Mouse (Mus musculus) retina, embryonic 14.5 days (tissue): Measurements from ENCODE around the gene Jdp2.

ENCODE experiments used
- DNase-seq: peaks from one replicate; pipeline ENCODE4 v3.0.0-alpha.2; 2015; ENCODE audit warnings: low spot score

The Jdp2 gene

DNA sequence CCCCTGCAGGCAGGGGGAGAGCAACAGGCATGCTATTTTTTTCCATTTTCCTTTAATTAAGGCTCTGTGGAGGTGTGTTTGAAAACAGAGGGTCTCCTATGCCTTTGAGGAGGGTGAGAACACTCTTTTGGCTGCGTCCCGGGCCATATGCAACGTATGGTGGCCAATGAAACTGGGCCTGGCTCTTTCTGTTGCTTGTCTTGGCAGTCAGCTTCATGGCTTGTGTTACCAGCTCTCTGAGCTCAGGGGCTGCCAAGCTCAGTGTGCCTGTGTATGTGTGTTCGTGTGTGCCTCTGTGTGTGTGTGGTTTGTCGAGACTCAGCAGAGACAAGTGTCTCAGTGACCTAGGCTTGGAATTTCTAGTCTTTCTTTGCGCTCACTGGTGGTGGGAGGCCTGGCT lies 2.7 kb downstream of the Jdp2 start:
- DNase-seq = no peak

DNA sequence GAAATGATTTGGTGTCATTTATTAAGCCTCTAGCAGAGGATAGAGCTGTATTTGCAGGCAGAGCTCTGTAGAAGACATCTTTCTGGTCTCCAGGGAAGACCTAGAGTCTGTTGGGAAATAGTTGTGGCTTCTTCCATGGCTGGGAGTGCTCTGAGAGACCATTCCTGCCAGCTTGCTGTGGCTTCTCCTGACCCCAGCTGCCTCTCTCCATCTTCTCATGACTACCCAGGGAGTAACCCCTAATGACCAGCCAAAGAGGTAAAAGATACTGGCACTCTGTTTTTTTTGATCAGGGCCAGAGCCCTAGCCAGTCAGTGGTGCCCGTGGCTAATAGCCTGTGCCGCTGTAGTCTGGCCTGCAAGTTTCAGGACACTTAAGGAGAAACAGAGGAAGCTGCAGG lies 3.3 kb downstream of the Jdp2 start:
- DNase-seq = no peak

DNA sequence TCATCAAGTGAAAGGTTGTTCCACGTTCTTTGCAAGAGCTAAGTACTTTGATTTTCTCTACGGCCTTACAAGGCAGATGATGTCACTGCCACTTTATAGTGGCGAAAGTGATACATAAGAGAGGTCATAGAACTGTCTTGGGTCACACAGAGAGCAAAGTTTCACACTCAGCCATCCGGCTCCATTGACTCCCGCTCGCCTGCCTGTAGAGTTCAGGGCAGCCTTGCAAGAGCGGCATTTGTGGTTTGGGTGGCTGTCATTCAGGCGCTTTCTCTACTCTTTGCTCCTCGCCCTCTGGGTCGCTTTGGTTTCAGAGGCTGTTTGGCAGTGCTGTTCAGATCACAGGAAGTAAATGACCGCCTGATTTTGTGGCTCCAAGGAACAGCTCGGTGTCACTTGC lies 4.0 kb downstream of the Jdp2 start:
- no peak for DNase-seq

DNA sequence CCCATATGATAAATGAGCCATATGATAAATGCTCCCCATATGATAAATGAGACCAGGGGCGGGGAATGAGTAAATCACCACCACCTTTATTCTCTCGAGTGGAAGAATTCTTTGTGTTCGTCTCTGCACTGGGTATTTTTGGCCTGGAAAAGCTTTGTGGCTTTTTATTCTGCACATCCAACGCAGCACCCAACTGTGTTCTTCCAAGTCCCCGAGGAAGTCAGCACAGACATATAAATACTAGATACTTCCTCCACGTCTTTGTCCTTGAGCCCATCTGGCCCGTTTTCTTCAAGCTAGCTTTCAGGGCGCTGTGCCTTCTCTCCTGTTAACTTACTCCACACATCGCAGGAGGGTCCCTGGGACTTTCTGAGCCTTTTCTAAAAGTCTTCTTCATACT lies 4.9 kb downstream of the Jdp2 start:
- DNase-seq = no peak

DNA sequence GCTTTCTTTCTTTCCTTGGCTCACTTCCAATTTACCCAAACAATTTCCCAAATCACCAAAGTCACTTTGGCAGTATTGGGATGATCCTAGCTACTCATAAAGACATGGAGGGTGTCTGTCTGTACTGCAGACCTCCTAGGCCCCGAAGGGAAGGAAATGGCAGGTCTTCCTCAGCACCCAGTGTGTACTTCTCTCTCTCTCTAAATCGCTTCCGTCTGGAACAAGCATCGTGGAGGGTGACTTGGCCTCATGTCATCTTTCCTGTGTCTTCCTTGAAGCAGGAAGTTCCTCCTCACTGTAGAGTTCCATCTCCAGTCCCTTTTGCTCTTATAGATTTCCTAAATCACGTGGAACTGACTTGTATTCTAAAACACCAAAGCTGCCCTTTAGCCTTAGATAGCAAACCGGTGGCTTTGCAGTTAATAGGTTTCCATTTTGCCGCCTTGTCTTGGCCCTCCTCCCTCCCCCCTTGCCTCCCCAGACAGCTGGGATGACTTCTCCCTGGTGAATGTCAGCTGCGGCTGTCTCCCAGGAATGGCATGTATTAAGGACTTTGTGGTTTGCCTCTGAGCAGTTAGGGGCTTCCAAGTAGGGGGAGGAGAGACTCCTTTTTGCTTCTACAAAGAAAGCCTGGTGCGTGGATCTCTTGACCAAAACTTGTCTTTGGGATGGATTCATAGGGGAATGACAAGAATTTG lies 5.6 kb downstream of the Jdp2 start:
- DNase-seq = no peak

DNA sequence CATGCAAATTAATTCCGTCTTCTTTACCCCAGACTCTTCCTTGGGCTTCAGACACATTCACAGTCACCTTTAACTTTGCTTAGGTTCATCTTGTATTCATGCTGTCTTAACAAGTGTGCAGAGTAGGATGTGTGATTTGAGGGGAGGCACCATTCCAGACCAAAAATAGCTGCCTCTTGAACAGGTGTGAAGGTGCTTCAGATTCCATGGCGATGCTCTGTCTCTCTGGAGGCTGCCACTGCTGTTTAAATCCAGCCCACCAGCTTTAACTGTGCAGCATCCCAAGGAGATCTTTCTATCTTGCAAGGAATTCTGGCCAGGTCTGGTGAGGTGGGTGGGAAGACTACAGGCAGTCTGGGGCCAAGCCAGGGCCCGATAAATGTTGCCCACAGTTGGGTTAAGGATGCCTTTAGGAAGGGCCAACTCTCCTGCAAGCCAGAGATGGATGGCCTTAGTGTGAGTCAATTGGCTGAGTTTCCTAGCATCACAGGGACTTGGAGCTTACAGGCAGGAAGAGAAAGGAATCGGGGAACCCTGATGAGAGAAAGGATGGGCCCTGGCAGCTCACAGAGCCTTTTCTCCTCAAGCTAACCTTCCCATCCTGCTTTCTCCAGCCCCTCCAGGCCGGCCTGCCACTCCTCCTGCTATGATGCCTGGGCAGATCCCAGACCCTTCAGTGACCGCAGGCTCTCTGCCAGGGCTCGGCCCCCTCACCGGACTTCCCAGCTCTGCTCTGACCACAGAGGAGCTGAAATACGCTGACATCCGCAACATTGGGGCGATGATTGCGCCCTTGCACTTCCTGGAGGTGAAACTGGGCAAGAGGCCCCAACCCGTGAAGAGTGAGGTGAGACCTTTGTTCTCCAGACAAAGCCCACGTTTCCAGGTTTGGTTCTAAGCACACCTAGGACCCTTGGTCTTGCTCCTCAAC lies 9.0 kb downstream of the Jdp2 start:
- no peak for DNase-seq

DNA sequence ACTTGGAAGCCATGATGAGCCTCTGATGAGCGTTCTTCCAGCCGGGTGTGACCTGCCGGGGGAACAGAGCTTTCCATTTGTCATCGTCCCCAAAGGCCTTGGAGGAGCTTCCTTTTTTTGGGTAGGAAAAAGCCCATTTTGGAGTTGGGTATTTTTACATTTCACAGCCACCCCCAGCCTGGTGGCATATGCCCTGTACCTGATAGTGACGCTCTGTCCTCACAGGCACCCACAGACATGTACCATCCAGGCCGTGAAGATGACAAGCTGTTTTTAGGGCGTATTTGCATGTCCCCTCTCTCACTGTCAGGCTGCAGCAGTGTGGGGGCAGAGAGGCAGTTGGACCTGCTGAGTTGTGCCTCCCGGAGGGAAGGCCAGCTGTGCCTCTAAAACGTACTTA lies 11.3 kb downstream of the Jdp2 start:
- no peak for DNase-seq

DNA sequence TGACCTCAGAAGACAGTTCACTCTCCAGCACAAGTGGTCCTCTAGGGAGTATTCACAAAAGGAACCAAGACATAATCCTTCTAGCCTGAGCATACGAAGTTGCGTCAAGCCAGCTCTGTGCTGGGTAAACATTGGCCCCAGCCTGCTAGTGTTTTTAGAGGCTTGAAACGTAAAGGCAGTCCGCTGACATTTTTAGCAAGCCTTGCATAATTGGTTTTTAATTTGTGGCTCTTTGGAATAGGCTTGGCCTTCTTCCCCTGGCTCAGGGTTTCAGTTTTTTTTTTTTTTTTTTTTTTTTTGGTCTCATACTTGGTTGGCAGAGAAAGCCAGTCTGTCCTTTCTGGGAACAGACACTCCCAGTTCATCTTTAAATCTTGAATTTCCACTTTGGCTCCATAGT lies 15.3 kb downstream of the Jdp2 start:
- no peak for DNase-seq

DNA sequence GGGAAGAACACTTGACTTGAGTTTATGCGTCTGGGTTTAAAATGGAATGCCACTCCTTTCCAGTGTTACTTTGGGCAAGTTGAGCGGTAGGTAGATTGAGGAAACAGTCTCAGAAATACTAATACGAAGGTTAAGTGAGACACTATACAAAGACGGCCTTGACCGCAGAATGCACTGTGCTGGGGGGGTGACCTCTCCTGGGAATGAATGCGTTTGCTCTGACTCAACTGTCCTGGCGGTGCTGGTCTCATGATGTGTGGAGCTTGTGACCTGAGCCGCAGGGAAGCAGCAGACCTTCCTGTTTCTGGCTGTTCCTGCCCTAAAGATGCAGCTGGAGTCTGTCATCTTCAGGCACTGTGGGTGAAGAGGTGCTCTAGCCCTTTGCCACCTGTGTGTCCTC lies 16.7 kb downstream of the Jdp2 start:
- DNase-seq = no peak

DNA sequence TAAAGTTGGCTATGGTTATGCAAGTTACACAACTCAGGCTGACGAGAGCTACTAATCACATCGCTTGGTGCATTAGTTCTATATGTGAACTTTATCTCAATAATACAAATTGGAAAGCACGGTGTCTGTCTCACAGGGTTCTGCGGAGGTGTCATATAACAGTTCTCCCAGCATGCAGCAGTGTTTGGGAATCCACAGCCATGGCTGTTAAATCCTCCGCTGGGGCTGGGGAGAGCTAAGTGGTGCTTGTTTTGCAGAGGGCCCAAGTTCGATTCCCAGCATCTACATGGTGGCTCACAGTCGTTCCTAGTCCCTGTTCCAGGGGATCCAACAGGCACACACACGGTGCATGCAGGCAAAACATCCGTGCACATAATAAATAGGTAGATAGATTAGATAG lies 19.1 kb downstream of the Jdp2 start:
- DNase-seq = no peak

DNA sequence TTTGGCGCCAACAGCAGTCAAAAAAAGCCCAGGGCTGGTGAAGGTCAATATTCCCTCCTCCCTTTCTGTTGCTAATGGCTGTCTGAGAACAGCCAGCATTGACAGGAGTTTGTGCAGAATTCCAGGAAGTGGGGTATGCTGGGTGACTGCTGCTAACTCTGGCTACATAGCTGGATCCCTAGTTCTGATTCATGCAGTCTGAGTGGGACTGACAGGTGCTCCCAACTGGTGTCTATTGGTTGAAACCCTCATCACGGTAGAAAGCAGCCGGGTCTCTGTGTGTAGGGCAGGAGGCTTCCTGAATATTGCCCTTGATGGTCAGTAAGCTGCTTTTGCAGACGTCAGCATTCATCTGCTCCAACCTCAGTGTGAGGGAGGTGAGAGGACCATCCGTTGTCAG lies 19.6 kb downstream of the Jdp2 start:
- no peak for DNase-seq

DNA sequence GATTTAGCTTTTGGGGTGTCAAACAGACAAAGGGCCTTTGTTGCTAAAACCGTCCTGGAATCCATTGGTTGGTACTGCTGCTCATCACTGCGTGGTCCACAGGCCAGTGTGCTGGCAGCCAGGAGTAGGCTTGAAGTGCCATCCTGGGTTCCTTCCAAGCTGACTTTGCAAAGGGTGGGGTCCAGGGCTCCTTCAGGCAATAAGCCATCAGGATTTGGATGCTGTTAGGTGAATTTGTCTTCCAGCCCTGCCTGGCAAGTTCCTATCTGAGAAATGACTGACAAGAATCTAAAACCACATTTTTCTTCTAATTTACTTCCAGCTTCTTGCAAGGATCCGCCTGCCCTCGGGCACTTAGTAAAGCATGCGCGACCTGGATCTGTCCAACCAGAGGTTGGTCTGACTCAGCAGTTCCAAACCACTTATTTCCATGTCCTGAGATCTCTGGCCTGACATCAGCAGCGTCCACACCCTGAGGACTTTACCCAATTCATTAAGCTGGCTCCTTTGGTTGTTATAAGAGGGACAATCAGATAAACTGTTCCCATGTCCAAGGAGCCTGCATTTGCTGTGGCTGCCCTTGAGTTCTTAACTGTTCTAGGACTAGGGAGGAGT lies 20.6 kb downstream of the Jdp2 start:
- no peak for DNase-seq

DNA sequence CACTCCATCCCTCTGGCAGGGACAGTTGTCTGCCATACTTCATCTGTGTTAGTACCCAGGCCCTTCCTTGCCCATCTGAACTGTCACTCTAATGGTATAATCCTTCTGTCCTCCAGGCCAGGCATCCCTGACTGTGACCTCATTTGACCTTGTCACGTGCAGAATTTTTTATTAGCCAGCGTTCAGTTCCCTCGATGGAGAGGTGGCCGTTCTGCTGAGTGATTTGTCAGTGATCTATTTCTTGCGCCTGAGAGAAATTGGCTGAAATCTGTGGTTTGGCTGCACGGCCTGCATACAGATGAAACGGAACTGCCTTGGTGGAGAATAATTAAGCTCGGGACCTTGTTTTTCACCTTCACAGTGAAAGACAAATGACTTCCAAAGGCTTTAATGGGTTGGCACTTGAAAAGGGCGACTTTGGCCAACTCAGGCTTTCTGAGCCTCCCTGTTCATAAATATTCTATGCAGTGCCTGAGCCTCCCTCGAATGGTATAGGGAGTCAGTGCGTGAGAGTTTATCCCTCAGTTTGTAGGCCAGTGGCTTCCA lies 21.1 kb downstream of the Jdp2 start:
- no peak for DNase-seq

DNA sequence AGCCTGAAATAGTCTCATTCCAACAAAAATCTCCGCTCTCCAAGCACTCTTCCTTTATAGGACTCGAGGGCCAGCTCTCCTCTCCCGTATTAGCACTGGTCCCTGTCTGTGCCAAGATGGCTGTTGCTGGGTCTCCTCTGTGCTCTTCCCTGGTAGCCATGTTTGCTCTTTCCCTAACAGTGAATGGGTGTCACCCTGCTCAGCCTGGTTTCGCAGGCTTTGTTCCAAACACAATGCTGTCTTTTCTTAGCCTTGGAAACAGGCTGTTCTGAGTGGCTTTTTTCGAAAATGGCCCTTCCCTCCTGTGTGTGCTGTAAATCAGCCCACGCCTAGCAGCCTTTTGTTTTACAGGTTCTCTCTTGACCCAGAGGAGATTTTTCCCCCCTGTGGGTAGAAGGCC lies 22.2 kb downstream of the Jdp2 start:
- DNase-seq = no peak

DNA sequence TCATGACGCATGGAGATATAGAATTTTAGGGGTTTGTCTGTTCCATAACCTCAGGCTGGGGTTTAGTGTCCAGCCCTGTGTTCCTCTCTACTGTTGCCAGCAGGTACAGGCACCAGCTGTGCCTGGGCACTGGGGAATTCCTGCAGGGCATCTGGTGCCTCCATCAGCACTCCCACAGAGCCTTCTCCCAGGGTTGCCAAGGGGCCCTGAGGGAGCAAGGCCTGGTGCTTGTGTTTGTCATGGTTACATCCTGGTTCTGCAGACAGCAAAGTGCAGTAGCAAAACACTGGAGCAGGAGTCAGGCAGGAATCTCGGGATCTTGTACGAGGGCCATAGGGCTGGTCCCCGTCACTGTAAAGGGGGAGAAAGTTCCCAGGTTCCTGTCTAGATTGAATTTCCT lies 22.8 kb downstream of the Jdp2 start:
- no peak for DNase-seq

DNA sequence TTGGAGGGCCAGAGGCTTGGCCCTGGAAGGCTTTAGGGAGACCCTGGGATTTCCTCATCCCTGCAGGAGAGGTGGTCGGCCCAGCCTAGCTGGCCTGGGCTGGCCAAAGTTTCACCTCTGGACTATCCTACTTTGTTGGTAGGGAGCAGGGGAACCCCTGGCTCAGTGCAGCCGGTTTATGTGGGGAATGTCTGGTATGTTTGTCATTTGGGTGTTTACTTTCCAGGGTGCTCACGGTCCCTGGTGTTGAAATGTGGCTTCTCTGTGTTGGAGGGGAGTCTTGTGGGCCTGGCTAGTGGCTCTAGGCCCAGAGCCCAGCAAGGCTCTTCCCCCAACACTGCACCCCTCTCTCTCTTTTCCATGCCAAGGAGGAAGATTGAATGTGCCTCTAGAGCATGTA lies 24.9 kb downstream of the Jdp2 start:
- DNase-seq = no peak

DNA sequence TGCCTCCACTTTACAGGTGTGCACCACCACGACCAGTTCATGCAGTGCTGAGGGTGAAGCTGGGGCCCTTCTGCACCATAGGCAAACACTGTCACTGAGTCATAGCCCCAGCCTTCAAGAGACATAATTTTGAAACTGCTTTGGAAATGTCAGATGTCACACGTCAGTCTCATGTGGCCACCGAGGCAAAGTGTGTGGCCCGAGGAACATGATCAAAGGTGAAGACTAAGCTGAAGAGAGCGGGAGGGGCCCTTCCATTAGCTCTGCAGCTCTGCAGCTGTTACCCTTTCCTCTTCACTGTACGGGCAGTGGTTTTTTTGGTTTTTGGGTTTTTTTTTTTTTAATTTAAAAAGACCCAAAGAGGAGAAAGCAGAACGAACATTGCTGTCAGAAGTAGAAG lies 25.8 kb downstream of the Jdp2 start:
- no peak for DNase-seq

DNA sequence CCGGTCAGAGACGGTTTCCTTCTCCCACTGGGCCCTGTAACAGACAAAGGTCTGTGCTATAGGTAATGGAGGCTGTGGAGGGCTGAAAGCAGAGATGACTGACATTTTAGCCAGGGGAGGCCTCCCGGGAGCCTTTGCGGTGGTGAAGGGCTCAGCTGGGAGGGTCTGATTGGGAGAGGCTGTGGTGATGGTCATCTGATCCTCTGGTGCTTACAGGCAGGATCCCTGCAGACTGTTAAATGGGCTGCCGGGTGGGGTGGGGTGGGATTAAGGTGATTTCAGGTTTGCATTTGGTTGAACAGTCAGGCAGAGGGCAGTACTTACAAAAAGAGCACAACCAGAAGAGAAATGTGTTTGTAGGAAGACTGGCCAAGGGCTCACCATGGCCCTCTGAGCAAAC lies 27.0 kb downstream of the Jdp2 start:
- no peak for DNase-seq

DNA sequence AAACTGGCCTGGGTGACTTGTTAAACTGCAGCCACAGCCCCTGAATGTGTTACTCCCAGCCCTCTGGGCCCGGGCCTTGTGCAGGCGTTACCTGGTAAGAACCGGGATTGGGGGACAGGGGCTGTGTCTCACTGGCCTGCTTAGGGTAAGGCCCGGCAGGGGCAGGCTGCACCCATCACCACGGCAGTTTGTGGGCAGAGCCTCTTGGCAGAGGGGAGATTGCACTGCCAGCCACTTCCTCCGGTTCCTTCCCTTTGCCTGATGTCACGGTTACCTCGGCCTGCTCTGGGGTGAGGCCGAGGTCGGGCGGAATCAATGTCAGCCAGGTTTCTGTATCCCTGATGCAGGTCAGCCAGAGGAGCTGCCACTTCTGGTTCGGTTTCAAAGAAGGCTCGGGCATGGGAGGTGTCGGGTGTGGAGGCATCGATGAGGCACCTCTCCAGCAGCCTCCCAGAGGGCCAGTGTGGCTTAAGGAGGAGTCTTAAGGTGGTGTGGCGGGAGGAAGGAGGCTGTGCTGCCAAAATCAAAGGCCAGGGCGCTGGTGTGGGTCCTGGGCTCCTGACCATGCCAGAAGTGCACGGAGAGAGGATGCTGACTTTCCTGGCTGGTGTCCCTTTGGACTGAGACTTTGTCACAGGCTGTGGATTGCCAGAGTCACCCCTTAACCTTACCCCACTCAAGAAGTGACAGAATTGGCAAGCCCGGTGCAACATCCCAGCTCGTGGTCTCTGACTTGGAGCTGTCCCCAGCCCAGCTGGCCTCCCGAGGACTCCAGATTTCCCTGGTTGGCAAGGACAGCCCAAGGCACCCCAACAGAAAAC lies 31.0 kb downstream of the Jdp2 start:
- no peak for DNase-seq

DNA sequence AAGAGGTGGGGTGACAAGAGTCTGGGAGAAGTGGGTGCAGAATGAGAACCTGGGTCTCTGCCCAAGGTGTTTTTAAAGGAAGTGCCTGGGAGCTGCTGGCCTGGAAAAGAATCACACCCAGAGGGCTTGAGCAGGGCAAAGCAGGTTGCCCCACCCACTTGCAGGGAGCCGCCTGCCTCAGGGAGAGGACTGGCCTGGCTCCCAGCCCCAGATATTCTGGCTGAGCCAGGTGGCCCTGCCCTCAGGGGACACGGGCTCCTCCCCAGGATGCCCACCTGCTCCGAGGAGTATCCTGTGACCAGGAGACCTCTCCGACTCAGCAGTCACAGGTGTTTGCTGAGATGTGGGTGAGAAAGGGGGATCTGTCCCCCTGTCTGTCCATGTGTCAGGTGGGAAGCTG lies 32.4 kb downstream of the Jdp2 start:
- no peak for DNase-seq

DNA sequence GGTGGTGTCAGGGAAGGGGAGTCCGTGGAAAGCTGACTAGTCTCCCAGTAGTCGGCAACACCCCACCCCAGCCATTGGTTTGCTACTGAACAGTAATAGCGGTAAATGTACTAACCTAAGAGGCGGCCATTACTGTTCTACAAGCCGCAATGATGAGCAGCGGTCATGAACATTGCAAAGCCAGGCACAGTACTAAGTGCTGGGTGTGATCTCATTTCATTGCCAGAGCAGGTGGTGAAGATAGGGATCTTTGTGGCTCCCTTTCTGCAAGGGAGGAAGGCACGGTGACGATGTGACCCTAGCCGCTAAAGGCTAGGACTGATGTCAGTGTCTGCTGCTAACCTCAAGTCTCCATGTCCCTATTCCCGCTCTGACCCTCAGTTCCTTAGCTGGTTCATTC lies 33.5 kb downstream of the Jdp2 start:
- DNase-seq = no peak

DNA sequence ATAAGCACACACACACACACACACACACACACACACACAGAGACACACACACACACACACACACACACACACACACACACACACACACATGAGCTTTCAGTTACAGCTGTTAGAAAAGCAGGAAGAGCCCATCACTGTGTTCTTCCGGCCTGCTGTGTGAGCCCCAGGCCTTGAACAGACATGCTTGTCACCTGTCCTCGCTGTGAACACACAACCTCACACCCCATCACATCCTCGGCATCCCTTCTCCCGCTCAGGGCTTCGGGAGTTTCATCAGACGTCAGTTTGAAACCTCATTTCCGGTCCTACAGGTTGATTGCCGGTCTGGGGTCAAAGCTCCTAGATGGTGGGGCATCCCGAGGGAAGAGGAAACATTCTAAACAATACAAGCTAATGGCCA lies 39.1 kb downstream of the Jdp2 start:
- DNase-seq = no peak
